Mouse (Mus musculus) heart, postnatal 0 days (tissue): ENCODE results near the gene Tmcc1.

Experiments used
- CTCF ChIP-seq: IDR thresholded peaks from 2 replicates; pipeline ENCODE4 v1.5.1; 2016; ENCODE audit warnings: antibody characterized with exemption, control low read depth, low read depth
- EP300 ChIP-seq: IDR thresholded peaks from 2 replicates; pipeline ENCODE4 v1.6.1; 2016; ENCODE audit warnings: antibody characterized with exemption, low read depth

DNA sequence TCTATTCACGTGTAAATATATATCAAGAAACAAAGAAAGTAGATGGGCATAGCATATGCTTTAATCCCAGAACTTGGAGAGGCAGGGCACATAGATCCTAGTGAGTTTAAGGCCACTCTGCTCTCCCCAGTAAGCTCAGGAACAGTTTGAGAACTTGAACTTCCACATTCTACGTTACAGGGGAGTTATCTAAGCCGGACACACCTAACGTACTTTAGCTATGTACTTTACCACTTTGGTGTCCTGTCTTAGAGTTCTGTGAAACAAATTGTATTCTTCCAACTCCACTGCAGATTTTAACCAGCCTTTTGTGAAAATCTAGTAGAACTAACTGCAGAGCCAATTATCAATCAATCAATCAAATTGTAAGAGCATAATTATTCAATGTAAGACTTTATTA, 82.7 kb downstream of the Tmcc1 start:
- TF ChIP-seq EP300 (no peak), CTCF (no peak)
